In the genomic region with DNA sequence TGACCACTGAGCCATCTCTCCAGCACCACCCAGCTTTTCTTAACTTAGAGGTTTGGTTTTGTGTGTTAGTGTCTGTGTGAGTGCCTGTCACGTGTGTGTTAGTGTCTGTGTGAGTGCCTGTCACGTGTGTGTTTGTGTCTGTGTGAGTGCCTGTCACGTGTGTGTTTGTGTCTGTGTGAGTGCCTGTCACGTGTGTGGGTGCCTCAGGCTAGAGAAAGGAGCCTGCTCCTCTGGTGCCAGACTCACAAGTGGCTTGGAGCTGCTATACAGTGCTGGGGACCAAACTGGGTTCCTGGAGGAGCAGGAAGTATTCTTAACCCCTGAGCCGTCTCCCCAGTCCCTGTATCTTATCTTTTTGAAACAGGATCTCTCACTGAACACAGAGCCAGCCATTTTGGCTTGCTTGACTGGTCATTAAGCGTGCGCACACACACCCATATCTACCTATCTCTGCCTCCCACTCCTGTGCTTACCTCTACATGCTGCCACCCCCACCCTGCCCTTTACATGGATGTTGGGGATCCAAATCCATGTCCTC, we compare ENCODE assay signal across 14 mouse cellular contexts. TPM values are rescaled to one million over a fixed set of nuclear protein-coding genes. Genes with fewer than 3 reads are reported as not detected.
DNase-seq lines count a peak whose midpoint lies in the region; ATAC-seq and TF ChIP-seq lines count a peak whose summit lies in the region.
"Had no signal": no experiment of that assay in that cellular context is flagged by ENCODE, and none has a peak within 500 bp of the region (broad histone marks: within the 10 kb centered on the region; RNA-seq: fewer than 3 reads in every experiment).

No protein-coding gene starts in this region.

- no peak for DNase-seq in heart, adult 2 months
- DNase-seq in MEL (ENCODE audit: low read depth, low spot score): peak; percentile 91
- peak; percentile 77 for DNase-seq in c-Kit-positive CD71-positive TER-119-positive erythroid progenitor cells, embryonic 14.5 days (ENCODE audit: low spot score)
- no peak for DNase-seq in adrenal gland, postnatal 25 days
- no peak for DNase-seq in urinary bladder, postnatal 4 days (ENCODE audit: low spot score in 2 of 2)
- no peak for DNase-seq in adrenal gland, adult 18-20 months (ENCODE audit: low spot score in 2 of 2)
- DNase-seq: kidney, adult 9 months; lung, postnatal 10 days; midbrain, embryonic 14.5 days; thymus, postnatal 25 days had no signal

- WGBS in heart, embryonic 14.5 days: 81% methylated on average over 7 of the region's 7 CpGs
- WGBS in heart, adult 2 months: 90% methylated on average over 7 of the region's 7 CpGs
- 27% methylated on average over 7 of the region's 7 CpGs for WGBS in liver, embryonic 15.5 days (ENCODE audit: insufficient replicate concordance)

- H3K79me2 ChIP-seq in heart, adult 2 months (replicated peaks; ENCODE audit: control insufficient read depth, insufficient read depth, low read length): no peaks in the 10 kb centered on the region
- 0 out of 2 replicates have a peak, but pooled peaks cover 2% of the 10 kb centered on the region for H3K79me2 ChIP-seq in MEL (ENCODE audit: control insufficient read depth, insufficient read depth, low read length, poor library complexity)

- H3K27ac ChIP-seq in heart, embryonic 14.5 days (replicated peaks in 1 of 2; ENCODE audit: control insufficient read depth in 1 of 2, insufficient read depth in 1 of 2, low read depth in 2 of 2, low read length in 2 of 2): no peak overlapping the region
- H3K27ac ChIP-seq in heart, adult 2 months: no peak overlapping the region
- peak overlapping the region; percentile 93 for H3K27ac ChIP-seq in MEL (ENCODE audit: control insufficient read depth, low read depth, low read length)
- H3K27ac ChIP-seq in liver, embryonic 15.5 days (replicated peaks): peak overlapping the region; percentile 90
- H3K27ac ChIP-seq: hindbrain, embryonic 12.5 days had no signal

- peaks cover 97% of the 10 kb centered on the region for H3K36me3 ChIP-seq in heart, embryonic 14.5 days (ENCODE audit: control insufficient read depth, insufficient read depth, low read length)
- H3K36me3 ChIP-seq in heart, adult 2 months (ENCODE audit: control insufficient read depth, insufficient read depth, low read length): peaks cover 5% of the 10 kb centered on the region; the same call in 1 of the 2 replicates
- H3K36me3 ChIP-seq in MEL (ENCODE audit: control insufficient read depth in 1 of 2, insufficient read depth in 2 of 2, low read length in 2 of 2): peaks cover 21 to 42% of the 10 kb centered on the region in 2 experiments
- H3K36me3 ChIP-seq in liver, embryonic 15.5 days (replicated peaks): peaks cover 90% of the 10 kb centered on the region

- no peak for TF ChIP-seq RAD21 in MEL (IDR thresholded peaks at IDR 0.05; ENCODE audit: low read depth, low read length)

- TF ChIP-seq EP300 in heart, adult 2 months (IDR thresholded peaks at IDR 0.05; ENCODE audit: insufficient read depth, low read depth, low read length): no peak
- peak; percentile 94 to 95 for TF ChIP-seq EP300 in MEL (IDR thresholded peaks at IDR 0.05; ENCODE audit: low read depth in 1 of 2, low read length in 2 of 2)

- TF ChIP-seq CTCF in heart, adult 2 months (IDR thresholded peaks at IDR 0.05): no peak
- no peak for TF ChIP-seq CTCF in MEL (IDR thresholded peaks at IDR 0.05 in 2 of 3, conservative IDR thresholded peaks at IDR 0.05 in 1 of 3; ENCODE audit: control insufficient read depth in 1 of 3, insufficient read depth in 1 of 3, low read depth in 2 of 3, low read length in 3 of 3, poor library complexity in 1 of 3, severe bottlenecking in 1 of 3)

- no peak for TF ChIP-seq POLR2A in heart, adult 2 months (IDR thresholded peaks at IDR 0.05; ENCODE audit: insufficient read depth, low read depth, low read length)
- peak in 1 of 2 experiments; percentile 55; a peak in 2 of 4 replicates for TF ChIP-seq POLR2A in MEL (IDR thresholded peaks at IDR 0.05; ENCODE audit: control insufficient read depth in 1 of 2, insufficient read depth in 1 of 2, low read depth in 1 of 2, low read length in 2 of 2, poor library complexity in 1 of 2)

- no peaks in the 10 kb centered on the region for H3K27me3 ChIP-seq in heart, embryonic 14.5 days (ENCODE audit: control insufficient read depth, insufficient read depth, low read length)
- no peaks in the 10 kb centered on the region for H3K27me3 ChIP-seq in heart, adult 2 months (ENCODE audit: control insufficient read depth, insufficient read depth, low read length)
- no peaks in the 10 kb centered on the region for H3K27me3 ChIP-seq in MEL (ENCODE audit: control insufficient read depth in 1 of 2, insufficient read depth in 2 of 2, low read length in 2 of 2)
- no peaks in the 10 kb centered on the region for H3K27me3 ChIP-seq in liver, embryonic 15.5 days
- H3K27me3 ChIP-seq: hindbrain, embryonic 12.5 days had no signal

- H3K4me2 ChIP-seq in heart, embryonic 14.5 days (ENCODE audit: low read length): no peak overlapping the region
- H3K4me2 ChIP-seq in liver, embryonic 15.5 days: peak overlapping the region; percentile 48
- H3K4me2 ChIP-seq: hindbrain, embryonic 12.5 days had no signal

- no peak overlapping the region for H3K4me3 ChIP-seq in heart, embryonic 14.5 days (ENCODE audit: control insufficient read depth in 1 of 2, insufficient read depth in 1 of 2, low read depth in 1 of 2, low read length in 2 of 2)
- no peak overlapping the region for H3K4me3 ChIP-seq in heart, adult 2 months
- no peak overlapping the region for H3K4me3 ChIP-seq in MEL (ENCODE audit: control insufficient read depth in 1 of 2, insufficient read depth in 1 of 2, low read depth in 2 of 2, low read length in 2 of 2)
- H3K4me3 ChIP-seq in liver, embryonic 15.5 days (replicated peaks): 0 out of 2 replicates have a peak overlapping the region, but pooled peaks have one; percentile 6
- H3K4me3 ChIP-seq: hindbrain, embryonic 12.5 days had no signal

- H3K4me1 ChIP-seq in heart, embryonic 14.5 days (ENCODE audit: control insufficient read depth in 2 of 2, insufficient read depth in 2 of 2, low read length in 2 of 2): no peaks in the 10 kb centered on the region
- no peaks in the 10 kb centered on the region for H3K4me1 ChIP-seq in heart, adult 2 months (ENCODE audit: control insufficient read depth, insufficient read depth, low read length)
- H3K4me1 ChIP-seq in MEL (ENCODE audit: control insufficient read depth in 1 of 2, insufficient read depth in 2 of 2, low read length in 2 of 2): peaks cover 10 to 11% of the 10 kb centered on the region in 2 experiments
- H3K4me1 ChIP-seq in liver, embryonic 15.5 days (replicated peaks): peaks cover 20% of the 10 kb centered on the region
- H3K4me1 ChIP-seq: hindbrain, embryonic 12.5 days had no signal

- peak; percentile 75; the same call in 1 of the 2 replicates for ATAC-seq in heart, embryonic 14.5 days (ENCODE audit: insufficient number of reproducible peaks, insufficient read depth, low FRiP score, low read depth)
- ATAC-seq in liver, embryonic 15.5 days (ENCODE audit: insufficient read depth): peak; percentile 98
- ATAC-seq: forebrain, embryonic 16.5 days had no signal

- no peak overlapping the region for H3K9ac ChIP-seq in heart, embryonic 14.5 days (ENCODE audit: low read length)
- no peak overlapping the region for H3K9ac ChIP-seq in heart, adult 2 months (ENCODE audit: low read depth, low read length)
- peak overlapping the region; percentile 33 for H3K9ac ChIP-seq in MEL (ENCODE audit: control insufficient read depth, low read depth, low read length, poor library complexity, severe bottlenecking)
- H3K9ac ChIP-seq in liver, embryonic 15.5 days: 0 out of 2 replicates have a peak overlapping the region, but pooled peaks have one; percentile 11
- H3K9ac ChIP-seq: hindbrain, embryonic 12.5 days had no signal

- intact Hi-C loops in heart, adult 2 months (cut with DNase I): no loop called here

- no peaks in the 10 kb centered on the region for H3K9me3 ChIP-seq in heart, embryonic 14.5 days (ENCODE audit: control insufficient read depth, low read length)
- H3K9me3 ChIP-seq in MEL (replicated peaks; ENCODE audit: insufficient read depth, low read length): no peaks in the 10 kb centered on the region
- no peaks in the 10 kb centered on the region for H3K9me3 ChIP-seq in liver, embryonic 15.5 days (replicated peaks)
- H3K9me3 ChIP-seq: hindbrain, embryonic 12.5 days had no signal

TF ChIP-seq in MEL, 35 proteins besides CTCF, POLR2A, EP300 and RAD21 (continues in another document):
- TF ChIP-seq ETS1 (IDR thresholded peaks at IDR 0.05; ENCODE audit: low read depth, low read length) (peak; percentile 63; the same call in 1 of the 2 replicates), HCFC1 (IDR thresholded peaks at IDR 0.05; ENCODE audit: low read depth, low read length) (peak; percentile 36; the same call in 1 of the 2 replicates), NRF1 (IDR thresholded peaks at IDR 0.05; ENCODE audit: insufficient read depth, low read depth, low read length, poor library complexity, severe bottlenecking) (0 out of 2 replicates have a peak, but pooled peaks have one; percentile 48), CHD2 (IDR thresholded peaks at IDR 0.05; ENCODE audit: low read length) (0 out of 2 replicates have a peak, but pooled peaks have one; percentile 20), GATA1 (IDR thresholded peaks at IDR 0.05; ENCODE audit: low read depth, low read length) (peak; percentile 97), TBP (IDR thresholded peaks at IDR 0.05; ENCODE audit: low read depth, low read length) (0 out of 2 replicates have a peak, but pooled peaks have one; percentile 14), USF1 (IDR thresholded peaks at IDR 0.05; ENCODE audit: low read depth, low read length) (peak; percentile 92)

RNA-seq across cellular contexts. Expression of a gene that starts 29.5 kb away (rescaled TPM):
- 53.1 and 56.3 TPM in 2 replicates for polyA plus RNA-seq in heart, embryonic 14.5 days (2014; fragmentation: Nextera tagmentation; extraction: Ambion mirVana)
- 10 to 100 TPM; 11.3 to 14.5 TPM for total RNA-seq in heart, adult 2 months (2021)
- polyA plus RNA-seq in heart, adult 2 months (2012; rRNA removed): 16.6 and 24.0 TPM in 2 replicates
- 39.5 and 42.1 TPM in 2 replicates for total RNA-seq in MEL (2012; rRNA removed)
- polyA plus RNA-seq in MEL (2012; ENCODE audit: insufficient read depth in 1 of 2, insufficient read length in 2 of 2, low read depth in 1 of 2, low replicate concordance in 2 of 2, missing spikeins in 1 of 2): 100 to 1,000 TPM in 1 of 2 experiments, 10 to 100 TPM in 1; 73.7 to 353 TPM
- polyA plus RNA-seq in liver, embryonic 15.5 days (2015; fragmentation: Nextera tagmentation; extraction: Ambion mirVana): 27.3 and 28.0 TPM in 2 replicates
- 65.2 and 72.0 TPM in 2 replicates for total RNA-seq in adrenal gland, postnatal 25 days (2021)
- 10 to 100 TPM; 37.9 to 50.1 TPM for total RNA-seq in adrenal gland, adult 18-20 months (2021)

RNA-seq across cellular contexts. Expression of a gene that starts 38.6 kb away (rescaled TPM):
- polyA plus RNA-seq in heart, embryonic 14.5 days (2014; fragmentation: Nextera tagmentation; extraction: Ambion mirVana): 24.0 and 28.5 TPM in 2 replicates
- 10 to 100 TPM; 12.9 to 13.9 TPM for total RNA-seq in heart, adult 2 months (2021)
- 5.2 and 9.8 TPM in 2 replicates for polyA plus RNA-seq in heart, adult 2 months (2012; rRNA removed)
- total RNA-seq in MEL (2012; rRNA removed): 43.8 and 53.4 TPM in 2 replicates
- polyA plus RNA-seq in MEL (2012; ENCODE audit: insufficient read depth in 1 of 2, insufficient read length in 2 of 2, low read depth in 1 of 2, low replicate concordance in 2 of 2, missing spikeins in 1 of 2): 10 to 100 TPM; 63.8 to 91.4 TPM
- polyA plus RNA-seq in liver, embryonic 15.5 days (2015; fragmentation: Nextera tagmentation; extraction: Ambion mirVana): 30.4 and 31.6 TPM in 2 replicates
- 19.7 and 23.4 TPM in 2 replicates for total RNA-seq in adrenal gland, postnatal 25 days (2021)
- 10 to 100 TPM; 13.2 to 14.7 TPM for total RNA-seq in adrenal gland, adult 18-20 months (2021)

Comparison
In these comparisons a context has a peak if more than half of its experiments do, and no peak if none do; other contexts are left out.
1. H3K27ac ChIP-seq: peak in MEL (single experiment) and liver, embryonic 15.5 days (single experiment); none in heart, embryonic 14.5 days (0 of 2) and heart, adult 2 months (single experiment).
2. H3K9ac ChIP-seq: peak in MEL (single experiment) and liver, embryonic 15.5 days (single experiment); none in heart, embryonic 14.5 days (single experiment) and heart, adult 2 months (single experiment).
3. DNase-seq: peak in MEL (single experiment) and c-Kit-positive CD71-positive TER-119-positive erythroid progenitor cells, embryonic 14.5 days (single experiment); none in heart, adult 2 months (0 of 2), adrenal gland, postnatal 25 days (single experiment), urinary bladder, postnatal 4 days (0 of 2) and adrenal gland, adult 18-20 months (0 of 2).